Mouse (Mus musculus): ENCODE results near the gene Proser2. TPM values are rescaled to one million over a fixed set of nuclear protein-coding genes. Genes with fewer than 3 reads are reported as not detected.

Proser2 gene
- total RNA-seq, 1 experiment from 2014 or later: 11.8 TPM

GRCm38 (mm10) chr2:6072685-6073260, 57.2 kb downstream of the Proser2 start:
- no peak for DNase-seq

GRCm38 (mm10) chr2:6071598-6072440, 58.2 kb downstream of the Proser2 start:
- peak; percentile 70 for DNase-seq

- no peak for DNase-seq
These were observed 59.1 kb downstream of the Proser2 start for GRCm38 (mm10) chr2:6070925-6071324.

- no peak for DNase-seq
These were observed 62.7 kb downstream of the Proser2 start for GRCm38 (mm10) chr2:6067341-6067740.

GRCm38 (mm10) chr2:6060071-6060804, 69.8 kb downstream of the Proser2 start:
- no peak for DNase-seq

- no peak for DNase-seq
These were observed 70.7 kb downstream of the Proser2 start for GRCm38 (mm10) chr2:6059291-6059690.

- DNase-seq: peak; percentile 27
These were observed 73.5 kb downstream of the Proser2 start for GRCm38 (mm10) chr2:6056518-6056917.

GRCm38 (mm10) chr2:6055466-6055865, 74.5 kb downstream of the Proser2 start:
- no peak for DNase-seq

- DNase-seq: no peak
These were observed 81.0 kb downstream of the Proser2 start for GRCm38 (mm10) chr2:6049018-6049417.

- DNase-seq: no peak
These were observed 81.4 kb downstream of the Proser2 start for GRCm38 (mm10) chr2:6048570-6048969.

Other genes starting within 250 kb of the Proser2 start
- gene Sec61a2, start 234.8 kb downstream of the Proser2 start, total RNA-seq (2021): 40.2 and 42.2 TPM in 2 replicates
- gene Dhtkd1, start 187.4 kb downstream of the Proser2 start, total RNA-seq (2021): 11.6 and 18.6 TPM in 2 replicates
- 24.4 and 25.5 TPM in 2 replicates for gene Upf2, start 178.7 kb downstream of the Proser2 start, total RNA-seq (2021)
- gene Echdc3, start 82.8 kb upstream of the Proser2 start, total RNA-seq (2021): 56.9 and 66.3 TPM in 2 replicates
- 28.8 and 29.2 TPM in 2 replicates for gene Usp6nl, start 192.5 kb upstream of the Proser2 start, total RNA-seq (2021)

All from adrenal gland, postnatal 14 days (tissue).